Mouse (Mus musculus): ENCODE measurements around the gene Mcm2. TPM values are rescaled to one million over a fixed set of nuclear protein-coding genes. Genes with fewer than 3 reads are reported as not detected.

Mcm2 gene
- polyA plus RNA-seq, 1 experiment from 2014 or later: 70.0 TPM

Other genes starting within 250 kb of the Mcm2 start
- gene Mgll, start 174.4 kb downstream of the Mcm2 start, polyA plus RNA-seq (2015; fragmentation: Nextera tagmentation; extraction: Ambion mirVana): 24.9 and 25.0 TPM in 2 replicates
- gene Abtb1, start 56.8 kb downstream of the Mcm2 start, polyA plus RNA-seq (2015; fragmentation: Nextera tagmentation; extraction: Ambion mirVana): 37.6 and 40.0 TPM in 2 replicates
- 590 and 608 TPM in 2 replicates for gene Podxl2, start 23.7 kb downstream of the Mcm2 start, polyA plus RNA-seq (2015; fragmentation: Nextera tagmentation; extraction: Ambion mirVana)
- 61.5 and 64.1 TPM in 2 replicates for gene Tpra1, start 3.5 kb upstream of the Mcm2 start, polyA plus RNA-seq (2015; fragmentation: Nextera tagmentation; extraction: Ambion mirVana)